Mouse (Mus musculus) midbrain, embryonic 12.5 days (tissue): ENCODE data around the gene Cbfa2t3. TPM values are rescaled to one million over a fixed set of nuclear protein-coding genes. Genes with fewer than 3 reads are reported as not detected.

Experiments used
- ATAC-seq: fragments of 200-750 bp; cut with Nextera tagmentation; 2 replicates; pipeline ENCODE4 v1.8.0; 2017; ENCODE audit warnings: low read depth, moderate TSS enrichment, moderate library complexity; ENCODE audit not compliant: low FRiP score
- H3K27ac ChIP-seq: fragments of 300-500 bp; sonication (generic); replicated peaks from 2 replicates; pipeline ENCODE4 v1.5.1; 2016; ENCODE audit warnings: mild to moderate bottlenecking
- H3K27me3 ChIP-seq: fragments of 300-500 bp; sonication (generic); 2 replicates; pipeline ENCODE4 v1.6.1; 2016; ENCODE audit warnings: mild to moderate bottlenecking
- H3K36me3 ChIP-seq: fragments of 300-500 bp; sonication (generic); 2 replicates; pipeline ENCODE4 v1.6.1; 2016
- H3K4me1 ChIP-seq: fragments of 300-500 bp; sonication (generic); 2 replicates; pipeline ENCODE4 v1.6.1; 2016
- H3K4me2 ChIP-seq: fragments of 300-500 bp; sonication (generic); replicated peaks from 2 replicates; pipeline ENCODE4 v1.6.1; 2016; ENCODE audit warnings: mild to moderate bottlenecking, moderate library complexity
- H3K4me3 ChIP-seq: fragments of 300-500 bp; sonication (generic); 2 replicates; pipeline ENCODE4 v1.5.1; 2016; ENCODE audit warnings: mild to moderate bottlenecking
- H3K9ac ChIP-seq: fragments of 300-500 bp; sonication (generic); replicated peaks from 2 replicates; pipeline ENCODE4 v1.6.1; 2016; ENCODE audit warnings: mild to moderate bottlenecking, moderate library complexity
- H3K9me3 ChIP-seq: fragments of 300-500 bp; sonication (generic); 2 replicates; pipeline ENCODE4 v1.6.1; 2016; ENCODE audit warnings: mild to moderate bottlenecking
- WGBS: fragments of 180-500 bp; shearing (Covaris S2); methylation state at CpG from one replicate; pipeline ENCODE4 v1.1.7; 2016; 5-methylcytosine and 5-hydroxymethylcytosine counted together
- polyA plus RNA-seq: library from polyadenylated mRNA; unstranded; fragments of >200 nt; fragmentation: Nextera tagmentation; extraction: Ambion mirVana; gene quantifications from 2 replicates; pipeline ENCODE4 v1.2.1, GENCODE M21; 2016

Gene Cbfa2t3
- polyA plus RNA-seq, 1 experiment from 2014 or later: 12.9 TPM

DNA sequence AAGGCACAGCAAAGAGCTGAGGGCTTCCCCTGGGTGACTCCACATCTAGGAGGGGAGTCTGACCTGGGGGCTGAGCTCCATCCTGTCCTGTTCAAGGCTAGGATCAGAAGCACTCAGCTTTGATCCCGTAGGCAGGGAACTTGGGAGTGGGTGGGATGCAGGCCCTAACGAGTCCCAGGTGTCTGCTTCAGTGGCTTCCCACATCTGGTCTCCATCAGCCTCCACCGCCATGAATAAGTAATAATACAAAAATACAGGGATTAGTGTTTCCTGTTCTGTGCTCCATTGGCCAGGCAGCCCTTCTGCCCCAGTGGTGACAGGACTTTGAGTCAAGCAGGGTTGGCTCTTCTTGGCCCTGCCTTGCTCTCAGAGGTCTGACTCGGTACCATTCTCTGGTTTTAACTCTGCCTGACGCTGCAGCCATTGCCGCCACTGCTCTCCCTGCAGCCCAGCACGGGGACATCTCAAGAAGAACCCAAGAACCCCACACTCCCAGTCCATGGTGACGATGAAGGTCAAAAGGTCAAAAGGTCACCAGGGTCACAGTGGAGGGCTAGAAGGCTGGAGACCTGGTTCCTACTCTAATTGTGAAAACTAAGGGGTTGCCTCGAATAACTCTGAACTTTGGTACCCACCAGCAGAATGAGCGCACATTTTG is 40.6 kb downstream of the Cbfa2t3 start:
- WGBS: 71% methylated on average over 10 of the region's 10 CpGs
- no peak overlapping the region for H3K27ac ChIP-seq
- peaks cover 13% of the 10 kb centered on the region for H3K4me1 ChIP-seq
- H3K27me3 ChIP-seq: peaks cover under 1% of the 10 kb centered on the region; the same call in 1 of the 2 replicates
- H3K36me3 ChIP-seq: no peaks in the 10 kb centered on the region
- H3K9me3 ChIP-seq: no peaks in the 10 kb centered on the region
- no peak for ATAC-seq
- H3K9ac ChIP-seq: no peak overlapping the region
- H3K4me2 ChIP-seq: no peak overlapping the region
- no peak overlapping the region for H3K4me3 ChIP-seq

DNA sequence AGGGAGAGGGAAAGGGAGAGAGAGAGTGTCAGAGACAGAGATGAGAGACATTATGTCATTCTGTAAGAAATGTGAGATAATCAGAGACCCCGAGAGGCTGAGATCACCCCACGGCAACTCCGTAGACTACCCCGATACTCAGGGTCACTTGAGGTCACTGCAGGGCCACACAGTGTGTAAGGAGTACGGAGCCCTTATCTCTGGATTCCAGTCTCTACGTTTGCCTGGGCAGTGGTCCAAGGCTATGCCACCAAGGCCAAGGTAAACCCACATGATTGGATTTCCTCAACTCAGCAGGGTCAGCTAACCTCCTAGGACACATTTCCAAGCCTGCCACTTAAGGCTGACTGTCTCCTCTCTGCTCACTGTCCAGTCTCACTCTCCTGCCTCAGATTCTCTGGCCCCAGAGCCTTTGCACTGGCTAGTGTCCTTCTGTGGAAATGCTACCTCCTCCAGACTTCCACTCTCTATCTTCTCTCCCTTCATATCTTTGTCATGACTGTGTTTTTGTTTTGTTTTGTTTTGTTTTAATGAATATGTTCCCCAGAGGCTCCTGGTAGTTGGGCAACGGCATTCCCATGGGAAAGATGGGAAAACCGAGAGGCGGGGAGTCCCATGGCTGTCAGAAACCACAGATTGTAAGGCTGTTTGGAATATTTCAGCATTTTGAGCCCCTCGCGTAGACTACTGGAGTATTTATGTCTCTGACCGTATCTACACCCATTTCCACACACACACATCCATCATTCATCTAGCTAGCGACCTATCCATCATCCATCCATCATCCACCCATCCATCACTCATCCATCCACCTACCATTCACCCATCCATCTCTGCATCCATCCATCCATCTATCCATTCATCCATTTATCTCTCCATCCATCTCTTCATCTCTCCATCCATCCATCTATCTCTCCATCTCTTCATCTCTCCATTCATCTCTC is 42.6 kb downstream of the Cbfa2t3 start:
- no peaks in the 10 kb centered on the region for H3K9me3 ChIP-seq
- H3K4me3 ChIP-seq: no peak overlapping the region
- H3K4me2 ChIP-seq: no peak overlapping the region
- peaks cover 5% of the 10 kb centered on the region; the same call in 1 of the 2 replicates for H3K27me3 ChIP-seq
- H3K4me1 ChIP-seq: peaks cover 21% of the 10 kb centered on the region
- no peak for ATAC-seq
- H3K27ac ChIP-seq: no peak overlapping the region
- H3K36me3 ChIP-seq: no peaks in the 10 kb centered on the region
- H3K9ac ChIP-seq: no peak overlapping the region
- 89% methylated on average over 13 of the region's 13 CpGs for WGBS

DNA sequence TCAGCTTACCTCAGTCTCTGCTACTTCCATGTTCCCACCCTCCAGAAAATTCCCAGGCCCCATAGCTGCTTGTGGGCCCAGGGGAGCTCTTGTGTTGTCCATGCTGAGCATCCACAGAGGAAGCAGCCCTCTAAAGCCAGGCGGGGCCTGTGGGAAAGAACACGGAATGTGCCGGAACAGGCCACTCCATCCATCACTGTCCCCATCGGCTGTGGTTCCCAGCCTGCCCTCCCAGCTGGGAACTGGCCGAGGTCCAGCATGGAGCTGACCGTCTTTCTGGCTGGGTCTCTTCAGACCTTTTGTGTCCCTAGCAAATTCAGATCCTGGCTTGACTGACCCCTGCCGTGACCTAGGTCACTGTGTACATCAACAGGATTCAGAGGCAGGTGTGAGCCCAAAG is 44.1 kb downstream of the Cbfa2t3 start:
- Histone ChIP-seq H3K9me3 (no peaks in the 10 kb centered on the region), H3K9ac (no peak overlapping the region), H3K4me1 (peaks cover 21% of the 10 kb centered on the region), H3K36me3 (0 out of 2 replicates have a peak, but pooled peaks cover 2% of the 10 kb centered on the region), H3K4me2 (no peak overlapping the region), H3K4me3 (no peak overlapping the region), H3K27me3 (peaks cover 7% of the 10 kb centered on the region; the same call in 1 of the 2 replicates), H3K27ac (no peak overlapping the region)
- WGBS: 81% methylated on average over 7 of the region's 7 CpGs
- ATAC-seq: no peak

DNA sequence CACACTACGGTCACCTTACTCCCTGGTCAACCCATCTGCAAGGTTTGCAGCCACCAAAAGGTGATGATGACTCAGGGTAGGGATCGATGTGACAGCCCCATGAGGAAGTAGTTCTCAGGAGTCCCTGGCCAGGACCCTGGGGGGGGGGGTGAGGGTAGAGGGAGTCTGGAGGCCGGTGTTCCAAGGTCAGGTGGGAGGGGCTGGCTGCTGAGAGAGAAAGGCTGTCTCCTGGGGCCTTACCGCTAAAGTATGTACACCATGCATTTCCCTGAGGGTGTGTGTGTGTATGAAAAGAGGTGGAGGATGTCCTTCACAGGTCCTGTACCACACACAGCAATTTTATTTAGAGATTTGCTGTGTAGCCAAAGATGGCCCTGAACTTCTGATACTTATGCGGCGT is 46.3 kb downstream of the Cbfa2t3 start:
- Histone ChIP-seq H3K27me3 (peaks cover 12% of the 10 kb centered on the region; the same call in 1 of the 2 replicates), H3K4me3 (no peak overlapping the region), H3K4me1 (peaks cover 21% of the 10 kb centered on the region), H3K36me3 (peaks cover 17% of the 10 kb centered on the region), H3K9me3 (no peaks in the 10 kb centered on the region), H3K4me2 (no peak overlapping the region), H3K9ac (no peak overlapping the region), H3K27ac (no peak overlapping the region)
- no peak for ATAC-seq
- 80% methylated on average over 6 of the region's 6 CpGs for whole genome bisulfite sequencing

DNA sequence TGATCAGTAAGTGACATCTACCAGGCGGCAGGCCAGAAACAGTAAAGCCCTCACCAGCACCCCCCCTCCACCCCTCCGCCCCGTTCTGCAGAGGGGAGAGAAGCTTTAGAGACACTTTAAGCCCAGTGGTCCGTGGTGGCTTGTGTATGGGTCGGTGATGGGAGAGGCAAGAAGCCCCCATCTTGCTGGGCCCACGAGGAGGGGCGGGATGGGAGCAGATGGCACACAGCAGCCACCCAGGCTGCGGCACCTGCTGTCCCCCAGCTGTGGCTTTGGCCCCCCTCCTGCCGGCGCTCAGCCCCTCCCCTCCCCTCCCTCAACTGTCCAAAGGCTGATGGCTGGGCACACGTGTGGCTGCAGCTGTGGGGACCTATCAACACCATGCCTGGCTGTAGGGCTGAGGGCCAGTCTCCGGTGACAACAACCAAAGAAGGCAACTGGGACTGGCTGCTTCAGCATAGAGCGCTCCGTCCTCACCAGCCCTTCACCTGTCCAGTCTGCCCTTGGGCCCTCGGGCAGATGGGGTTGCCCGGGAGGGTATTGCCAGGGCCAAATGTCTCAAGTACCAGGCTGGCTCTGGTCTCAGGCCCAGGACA is 47.5 kb downstream of the Cbfa2t3 start:
- H3K4me3 ChIP-seq: no peak overlapping the region
- H3K4me1 ChIP-seq: peaks cover 21% of the 10 kb centered on the region
- 0 out of 2 replicates have a peak overlapping the region, but pooled peaks have one; percentile 15 for H3K27ac ChIP-seq
- H3K9me3 ChIP-seq: no peaks in the 10 kb centered on the region
- ATAC-seq: peak; percentile 30; the same call in 1 of the 2 replicates
- 69% methylated on average over 16 of the region's 16 CpGs for WGBS
- no peak overlapping the region for H3K9ac ChIP-seq
- peaks cover 23% of the 10 kb centered on the region for H3K36me3 ChIP-seq
- peaks cover 12% of the 10 kb centered on the region; the same call in 1 of the 2 replicates for H3K27me3 ChIP-seq
- no peak overlapping the region for H3K4me2 ChIP-seq

DNA sequence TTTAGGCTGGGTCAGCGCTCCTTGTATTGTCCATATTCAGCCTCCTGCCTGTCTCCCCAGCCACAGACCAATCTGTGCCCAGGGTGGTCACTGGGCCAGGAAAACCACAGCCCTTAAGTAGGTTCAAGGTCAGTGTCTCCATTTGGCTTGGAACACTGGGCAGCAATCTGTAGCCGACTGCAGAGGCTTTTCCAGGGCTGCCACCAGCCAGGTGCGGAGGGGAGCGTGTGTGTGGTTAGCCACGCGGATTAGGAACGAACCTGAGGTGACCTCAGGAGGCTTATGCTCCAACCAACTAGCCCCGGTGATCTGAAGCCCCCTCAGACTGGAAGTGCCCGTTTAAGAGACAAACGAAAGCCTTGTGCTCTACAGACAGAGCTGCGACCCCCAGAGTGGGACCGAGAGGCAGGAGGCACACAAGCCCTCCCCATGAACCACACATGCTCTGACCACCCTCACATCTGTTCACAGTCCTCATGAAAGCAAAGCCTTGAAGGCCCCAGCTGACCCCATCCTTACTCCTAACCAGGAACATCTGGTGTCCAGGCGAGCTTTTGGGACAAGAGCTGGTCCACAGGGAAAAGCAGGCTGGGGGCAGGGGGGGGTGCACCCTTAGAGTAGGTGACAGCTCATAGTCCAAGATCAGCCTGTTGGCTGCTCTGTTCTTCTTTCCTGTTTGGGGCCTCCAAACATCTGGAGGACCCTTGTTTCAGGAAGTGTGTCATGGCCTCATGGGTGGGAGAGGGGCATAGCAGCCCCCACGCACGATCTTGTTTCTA is 50.5 kb downstream of the Cbfa2t3 start:
- Histone ChIP-seq H3K4me2 (no peak overlapping the region), H3K27me3 (peaks cover 12% of the 10 kb centered on the region; the same call in 1 of the 2 replicates), H3K4me1 (peaks cover 21% of the 10 kb centered on the region), H3K36me3 (peaks cover 24% of the 10 kb centered on the region), H3K9me3 (no peaks in the 10 kb centered on the region), H3K4me3 (no peak overlapping the region), H3K9ac (no peak overlapping the region), H3K27ac (no peak overlapping the region)
- no peak for ATAC-seq
- 71% methylated on average over 15 of the region's 15 CpGs for WGBS

DNA sequence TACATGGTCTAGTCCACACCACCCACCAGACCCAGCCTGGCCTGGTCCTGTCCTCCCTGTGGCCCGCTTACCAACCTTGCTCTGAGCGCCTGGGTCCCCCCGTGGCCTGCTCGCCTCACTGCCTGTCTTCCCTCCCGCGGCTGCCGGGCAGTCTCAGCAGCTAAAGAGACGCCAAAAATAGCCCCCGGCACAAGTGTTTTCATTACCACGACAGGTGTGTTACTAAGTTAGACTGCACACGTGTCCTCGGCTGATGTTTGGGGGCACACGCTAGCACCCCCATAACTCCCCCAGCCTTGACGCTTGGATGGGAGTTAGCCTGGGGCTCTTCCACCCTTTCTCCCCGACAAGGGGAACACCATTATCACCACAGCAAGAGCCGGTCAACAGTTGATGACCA is 52.6 kb downstream of the Cbfa2t3 start:
- no peak for ATAC-seq
- no peak overlapping the region for H3K27ac ChIP-seq
- no peak overlapping the region for H3K4me2 ChIP-seq
- no peak overlapping the region for H3K4me3 ChIP-seq
- peaks cover 7% of the 10 kb centered on the region for H3K4me1 ChIP-seq
- peaks cover 31% of the 10 kb centered on the region for H3K36me3 ChIP-seq
- H3K9me3 ChIP-seq: no peaks in the 10 kb centered on the region
- 97% methylated on average over 16 of the region's 16 CpGs for WGBS
- no peak overlapping the region for H3K9ac ChIP-seq
- H3K27me3 ChIP-seq: peaks cover 6% of the 10 kb centered on the region; the same call in 1 of the 2 replicates

DNA sequence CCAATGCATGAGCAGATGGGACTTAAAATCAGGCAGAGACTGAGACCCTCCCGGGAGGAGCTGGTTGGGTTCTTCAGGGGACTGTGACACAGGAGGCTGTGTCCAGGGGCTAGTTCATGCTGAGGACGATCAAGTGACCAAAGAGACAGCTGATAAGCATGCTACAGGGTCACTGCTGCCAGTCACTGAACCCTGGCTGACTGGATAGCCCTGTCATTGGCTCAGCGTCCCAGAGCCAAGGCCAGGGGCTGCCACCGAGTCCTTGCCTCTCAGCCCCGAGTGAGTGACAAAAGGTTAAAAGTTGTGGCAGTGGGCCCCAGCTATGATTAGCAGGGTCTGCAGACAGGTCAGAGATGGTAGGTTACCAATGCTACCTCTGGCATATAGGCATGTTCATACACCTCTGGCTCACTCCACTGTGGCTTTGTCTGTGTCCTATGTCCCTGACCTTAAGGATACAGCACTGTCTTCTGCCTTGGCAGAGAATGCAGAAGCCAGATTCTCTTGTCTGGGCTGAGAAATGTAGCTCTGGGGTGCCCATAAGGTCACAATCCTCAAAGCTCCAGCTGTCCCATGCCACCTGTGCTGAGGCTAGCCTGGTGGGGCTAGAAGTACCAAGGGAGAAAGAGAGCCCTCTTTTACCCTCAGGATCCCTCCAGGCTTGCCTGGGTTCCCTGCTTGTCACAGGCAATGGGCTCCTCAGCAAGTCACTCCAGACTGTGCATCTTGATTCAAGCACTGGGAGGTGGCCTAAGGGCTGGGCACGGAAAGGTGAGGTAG is 54.5 kb downstream of the Cbfa2t3 start:
- Histone ChIP-seq H3K27me3 (peaks cover under 1% of the 10 kb centered on the region; the same call in 1 of the 2 replicates), H3K4me2 (no peak overlapping the region), H3K9me3 (no peaks in the 10 kb centered on the region), H3K4me1 (peaks cover 9% of the 10 kb centered on the region), H3K36me3 (peaks cover 28% of the 10 kb centered on the region), H3K27ac (no peak overlapping the region), H3K9ac (no peak overlapping the region), H3K4me3 (no peak overlapping the region)
- ATAC-seq: no peak
- 77% methylated on average over 6 of the region's 6 CpGs for WGBS

DNA sequence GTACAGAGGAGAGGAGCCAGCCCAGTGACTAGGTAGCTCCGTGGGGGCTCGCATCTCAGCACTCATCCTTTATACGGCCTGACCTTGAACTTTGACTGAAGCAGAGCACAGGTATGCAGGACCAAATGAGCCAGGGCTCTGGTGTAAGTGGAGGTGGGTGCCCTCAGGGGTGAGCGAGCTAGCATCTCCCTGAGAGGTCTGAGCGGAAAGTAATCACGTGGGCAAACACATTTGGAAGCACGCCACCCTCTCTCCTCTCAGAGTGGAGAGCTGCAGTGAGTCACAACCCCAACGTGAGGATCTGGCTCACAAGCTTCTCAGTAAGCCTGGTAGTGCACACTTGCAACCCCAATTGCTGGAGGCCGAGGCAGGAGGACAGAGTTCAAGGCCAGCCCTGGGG is 56.8 kb downstream of the Cbfa2t3 start:
- ATAC-seq: no peak
- H3K27me3 ChIP-seq: no peaks in the 10 kb centered on the region; the same call in 1 of the 2 replicates
- H3K4me2 ChIP-seq: no peak overlapping the region
- H3K36me3 ChIP-seq: peaks cover 19% of the 10 kb centered on the region; the same call in 1 of the 2 replicates
- no peaks in the 10 kb centered on the region for H3K9me3 ChIP-seq
- no peak overlapping the region for H3K27ac ChIP-seq
- 69% methylated on average over 9 of the region's 9 CpGs for WGBS
- H3K4me1 ChIP-seq: peaks cover 19% of the 10 kb centered on the region
- no peak overlapping the region for H3K4me3 ChIP-seq
- H3K9ac ChIP-seq: no peak overlapping the region

DNA sequence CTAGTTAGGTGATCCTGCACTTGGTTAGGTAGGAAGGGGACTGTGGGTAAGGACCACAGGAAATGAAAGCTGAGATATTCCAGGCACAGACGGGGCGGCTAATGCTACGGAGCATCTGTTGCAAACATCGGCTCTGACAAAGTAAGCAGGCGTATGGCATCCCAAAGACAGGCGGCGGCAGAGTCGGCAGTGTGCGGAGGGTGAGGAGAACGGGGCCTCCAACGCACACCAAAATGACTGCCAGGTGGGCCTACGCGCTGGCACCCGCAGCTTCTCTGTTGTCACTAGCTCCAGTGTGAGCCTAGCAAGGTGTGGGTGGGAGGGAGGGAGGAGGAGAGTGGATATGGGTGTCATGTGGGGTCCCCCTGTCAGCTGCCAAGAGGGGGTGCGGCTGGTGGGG is 57.5 kb downstream of the Cbfa2t3 start:
- Histone ChIP-seq H3K4me2 (no peak overlapping the region), H3K9ac (no peak overlapping the region), H3K27me3 (no peaks in the 10 kb centered on the region; the same call in 1 of the 2 replicates), H3K4me1 (peaks cover 19% of the 10 kb centered on the region), H3K36me3 (peaks cover 16% of the 10 kb centered on the region; the same call in 1 of the 2 replicates), H3K9me3 (no peaks in the 10 kb centered on the region), H3K27ac (no peak overlapping the region), H3K4me3 (no peak overlapping the region)
- no peak for ATAC-seq
- 86% methylated on average over 15 of the region's 15 CpGs for WGBS
